Mouse (Mus musculus): ENCODE data around the gene Mtx1.

DNA sequence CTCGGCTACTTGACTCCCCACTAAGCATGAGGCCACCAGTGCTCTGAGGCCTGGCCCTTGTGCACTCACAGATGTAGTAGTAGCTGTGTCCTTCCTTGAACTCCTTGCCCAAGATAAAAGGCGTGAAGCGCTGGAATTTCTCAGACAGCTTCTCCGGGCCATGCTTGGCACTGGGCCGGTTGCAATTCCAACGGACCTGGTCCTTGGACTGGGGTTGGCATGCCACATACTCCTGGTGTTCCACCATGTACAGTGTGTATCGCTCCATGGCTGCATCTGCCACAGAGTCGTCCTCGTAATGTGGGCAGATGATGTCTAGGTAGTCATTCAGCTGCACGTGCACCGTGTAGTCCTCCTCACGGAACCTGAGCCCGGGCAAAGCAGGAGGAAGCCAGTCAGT is 49.2 kb upstream of the Mtx1 start:
- TF ChIP-seq POLR2A (IDR thresholded peaks at IDR 0.05; ENCODE audit: control insufficient read depth, extremely low read depth, insufficient read depth, low read length, poor library complexity) (no peak), CTCF (IDR thresholded peaks at IDR 0.05; ENCODE audit: borderline replicate concordance, control insufficient read depth, extremely low read depth, insufficient read depth, low read length, poor library complexity) (no peak)

Data from thymus, adult 2 months (tissue).